Mouse (Mus musculus) forebrain, embryonic 14.5 days (tissue): Measurements from ENCODE around the gene Lrriq4. TPM values are rescaled to one million over a fixed set of nuclear protein-coding genes. Genes with fewer than 3 reads are reported as not detected.

Experiments
- polyA plus RNA-seq: library from polyadenylated mRNA; unstranded; fragments of >200 nt; fragmentation: Nextera tagmentation; extraction: Ambion mirVana; gene quantifications from 2 replicates; pipeline ENCODE4 v1.2.1, GENCODE M21; 2014

Gene Lrriq4
- polyA plus RNA-seq, 1 experiment from 2014 or later: not detected

Other genes starting within 250 kb of the Lrriq4 start
- 3.2 and 4.0 TPM in 2 replicates for gene Mecom, start 96.5 kb upstream of the Lrriq4 start, polyA plus RNA-seq
- 0.17 and 0.25 TPM in 2 replicates for gene Actrt3, start 44.6 kb upstream of the Lrriq4 start, polyA plus RNA-seq
- gene Mynn, start 42.4 kb upstream of the Lrriq4 start, polyA plus RNA-seq: 35.4 and 40.8 TPM in 2 replicates
- 1.3 and 1.6 TPM in 2 replicates for gene Lrrc34, start 3.4 kb downstream of the Lrriq4 start, polyA plus RNA-seq
- not detected in 2 replicates for gene Lrrc31, start 55.3 kb downstream of the Lrriq4 start, polyA plus RNA-seq
- gene Samd7, start 101.8 kb downstream of the Lrriq4 start, polyA plus RNA-seq: not detected in 2 replicates
- gene Sec62, start 148.4 kb downstream of the Lrriq4 start, polyA plus RNA-seq: 76.8 and 84.0 TPM in 2 replicates
- gene Gpr160, start 211.4 kb downstream of the Lrriq4 start, polyA plus RNA-seq: 1.3 and 1.6 TPM in 2 replicates